Comparison of ENCODE assay signal across 8 mouse cellular contexts in the genomic region with DNA sequence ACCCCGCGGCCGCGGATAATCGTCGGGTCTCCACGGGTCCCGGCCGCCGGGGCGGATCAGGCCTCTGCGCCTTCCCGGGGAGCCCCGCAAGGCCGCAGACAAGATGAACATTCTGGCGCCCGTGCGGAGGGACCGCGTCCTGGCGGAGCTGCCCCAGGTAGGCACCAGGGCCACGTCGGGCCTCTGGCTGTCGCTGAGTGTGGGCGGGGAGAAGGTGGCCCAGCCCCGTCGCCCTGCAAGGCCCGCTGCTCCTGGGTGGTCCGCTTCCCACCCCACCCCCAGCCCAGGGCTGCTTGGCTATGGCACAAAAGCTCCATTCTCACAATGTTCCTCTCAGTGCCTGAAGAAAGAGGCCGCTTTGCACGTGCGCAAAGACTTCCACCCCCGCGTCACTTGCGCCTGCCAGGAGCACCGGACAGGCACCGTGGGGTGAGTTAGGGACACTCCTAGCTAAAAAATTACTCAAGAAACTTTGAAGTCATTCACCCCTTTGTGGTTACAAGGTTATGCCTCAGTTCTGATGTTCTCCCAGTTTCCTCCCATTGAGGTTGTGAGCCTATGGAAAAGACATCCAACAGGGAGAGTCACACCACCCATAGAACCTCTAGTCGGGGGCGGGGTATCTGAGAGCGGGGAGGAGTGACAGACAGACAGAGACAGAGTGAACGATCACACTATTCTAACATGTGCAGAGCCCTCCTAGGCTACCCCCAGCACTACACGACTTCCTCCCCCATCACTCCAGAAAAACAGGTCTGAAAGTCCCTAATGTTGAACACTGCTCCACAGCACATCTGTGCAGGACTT. TPM values are rescaled to one million over a fixed set of nuclear protein-coding genes. Genes with fewer than 3 reads are reported as not detected.
DNase-seq lines count a peak whose midpoint lies in the region; ATAC-seq and TF ChIP-seq lines count a peak whose summit lies in the region.

No protein-coding gene starts in this region.

- H3K4me1 ChIP-seq in hindbrain, embryonic 15.5 days (replicated peaks), result peaks cover 25% of the 10 kb centered on the region

- WGBS in hindbrain, embryonic 15.5 days, result under 1% methylated on average over 42 of the region's 42 CpGs

- TF ChIP-seq CTCF in brain, embryonic 14.5 days (IDR thresholded peaks at IDR 0.05; ENCODE audit: borderline replicate concordance, extremely low read depth, insufficient read depth, insufficient read length), result no peak
- TF ChIP-seq CTCF in left cerebral cortex, adult 2 months (IDR thresholded peaks at IDR 0.05), result no peak

- peak; percentile 77 for ATAC-seq in hindbrain, embryonic 15.5 days (ENCODE audit: low FRiP score, low read depth)

- peak; percentile 77 for TF ChIP-seq POLR2A in brain, embryonic 14.5 days (IDR thresholded peaks at IDR 0.05; ENCODE audit: borderline replicate concordance, extremely low read depth, insufficient read depth, insufficient read length, poor library complexity, severe bottlenecking)

- DNase-seq in NIH3T3 (ENCODE audit: low read depth), result peak; percentile 81
- peak; percentile 95 for DNase-seq in brain, embryonic 14.5 days (ENCODE audit: low read depth)
- DNase-seq in gastrocnemius, adult 18-20 months (ENCODE audit: low spot score), result peak; percentile 21
- peak; percentile 62 to 74 for DNase-seq in left cerebral cortex, adult 2 months (ENCODE audit: extremely low spot score in 1 of 2, low spot score in 2 of 2)
- peak; percentile 84 to 90 for DNase-seq in lung, postnatal 4 days
- DNase-seq in right cerebral cortex, postnatal 10 days (ENCODE audit: low spot score in 2 of 2), result peak; percentile 89 to 93
- no peak for DNase-seq in cerebellum, adult 9-10 months

- no peaks in the 10 kb centered on the region for H3K27me3 ChIP-seq in hindbrain, embryonic 15.5 days

- H3K4me3 ChIP-seq in hindbrain, embryonic 15.5 days, result peak overlapping the region; percentile 66
- H3K4me3 ChIP-seq in left cerebral cortex, adult 2 months, result peak overlapping the region; percentile 76

- peak overlapping the region; percentile 72 for H3K9ac ChIP-seq in hindbrain, embryonic 15.5 days

- peaks cover 26% of the 10 kb centered on the region for H3K36me3 ChIP-seq in hindbrain, embryonic 15.5 days

- H3K27ac ChIP-seq in hindbrain, embryonic 15.5 days (replicated peaks), result peak overlapping the region; percentile 88
- H3K27ac ChIP-seq in left cerebral cortex, adult 2 months, result peak overlapping the region; percentile 94

- intact Hi-C loops in left cerebral cortex, adult 2 months (cut with DNase I), result no loop called here

- no peaks in the 10 kb centered on the region for H3K9me3 ChIP-seq in hindbrain, embryonic 15.5 days

- peak overlapping the region; percentile 73 for H3K4me2 ChIP-seq in hindbrain, embryonic 15.5 days

RNA-seq across cellular contexts. Expression of a gene that starts 1.2 kb away (rescaled TPM):
- 67.6 and 98.9 TPM in 2 replicates for polyA plus RNA-seq in brain, embryonic 14.5 days (2012; rRNA removed)
- total RNA-seq in gastrocnemius, adult 18-20 months (2021), result 1 to 10 TPM; 2.5 to 3.5 TPM
- polyA plus RNA-seq in hindbrain, embryonic 15.5 days (2015; fragmentation: Nextera tagmentation; extraction: Ambion mirVana), result 58.0 and 65.7 TPM in 2 replicates
- total RNA-seq in left cerebral cortex, adult 2 months (2021), result 10 to 100 TPM; 19.0 to 19.7 TPM

RNA-seq across cellular contexts. Expression of a gene that starts 3.8 kb away (rescaled TPM):
- polyA plus RNA-seq in brain, embryonic 14.5 days (2012; rRNA removed), result 0.43 and 1.0 TPM in 2 replicates
- total RNA-seq in gastrocnemius, adult 18-20 months (2021), result under 1 TPM; 0.47 to 0.57 TPM
- polyA plus RNA-seq in hindbrain, embryonic 15.5 days (2015; fragmentation: Nextera tagmentation; extraction: Ambion mirVana), result 3.1 and 3.2 TPM in 2 replicates
- 1 to 10 TPM; 4.7 to 7.7 TPM for total RNA-seq in left cerebral cortex, adult 2 months (2021)

RNA-seq across cellular contexts. Expression of a gene that starts 6.1 kb away (rescaled TPM):
- 1,462 and 1,587 TPM in 2 replicates for polyA plus RNA-seq in brain, embryonic 14.5 days (2012; rRNA removed)
- 100 to 1,000 TPM; 845 to 889 TPM for total RNA-seq in gastrocnemius, adult 18-20 months (2021)
- 743 and 824 TPM in 2 replicates for polyA plus RNA-seq in hindbrain, embryonic 15.5 days (2015; fragmentation: Nextera tagmentation; extraction: Ambion mirVana)
- 100 to 1,000 TPM; 647 to 724 TPM for total RNA-seq in left cerebral cortex, adult 2 months (2021)

RNA-seq across cellular contexts. Expression of a gene that starts 12.9 kb away (rescaled TPM):
- 13.1 and 15.4 TPM in 2 replicates for polyA plus RNA-seq in brain, embryonic 14.5 days (2012; rRNA removed)
- 1 to 10 TPM; 1.5 to 2.2 TPM for total RNA-seq in gastrocnemius, adult 18-20 months (2021)
- 12.8 and 13.2 TPM in 2 replicates for polyA plus RNA-seq in hindbrain, embryonic 15.5 days (2015; fragmentation: Nextera tagmentation; extraction: Ambion mirVana)
- 10 to 100 TPM; 24.4 to 27.7 TPM for total RNA-seq in left cerebral cortex, adult 2 months (2021)

RNA-seq across cellular contexts. Expression of a gene that starts 13.0 kb away (rescaled TPM):
- polyA plus RNA-seq in brain, embryonic 14.5 days (2012; rRNA removed), result 8.1 and 13.8 TPM in 2 replicates
- total RNA-seq in gastrocnemius, adult 18-20 months (2021), result under 1 TPM; 0.37 to 0.50 TPM
- polyA plus RNA-seq in hindbrain, embryonic 15.5 days (2015; fragmentation: Nextera tagmentation; extraction: Ambion mirVana), result 7.5 and 8.5 TPM in 2 replicates
- total RNA-seq in left cerebral cortex, adult 2 months (2021), result 1 to 10 TPM; 3.0 to 3.1 TPM

Comparison
In these comparisons a context has a peak if more than half of its experiments do, and no peak if none do; other contexts are left out.
1. RNA of a gene that starts 1.2 kb away (total RNA-seq): 19.0 to 19.7 TPM in left cerebral cortex, adult 2 months; 2.5 to 3.5 TPM in gastrocnemius, adult 18-20 months; every median in the first group is over 4 times any median in the second.